Mouse (Mus musculus) hindbrain, embryonic 14.5 days (tissue): ENCODE results near the gene Herc1. TPM values are rescaled to one million over a fixed set of nuclear protein-coding genes. Genes with fewer than 3 reads are reported as not detected.

ENCODE experiments used
- ATAC-seq: fragments of 200-750 bp; cut with Nextera tagmentation; 2 replicates; pipeline ENCODE4 v1.8.0; 2017; ENCODE audit warnings: moderate number of reproducible peaks, mild to moderate bottlenecking, moderate TSS enrichment, moderate library complexity; ENCODE audit not compliant: low FRiP score
- DNase-seq: peaks from one replicate; pipeline ENCODE4 v3.0.0-alpha.2; 2015; ENCODE audit warnings: low spot score
- H3K27ac ChIP-seq: fragments of 300-500 bp; sonication (generic); 2 replicates; pipeline ENCODE4 v1.5.1; 2014; ENCODE audit warnings: mild to moderate bottlenecking, moderate library complexity
- H3K27me3 ChIP-seq: fragments of 300-500 bp; sonication (generic); 2 replicates; pipeline ENCODE4 v1.6.1; 2014; ENCODE audit warnings: mild to moderate bottlenecking, low read length, mixed read lengths; ENCODE audit not compliant: control insufficient read depth, insufficient read depth
- H3K36me3 ChIP-seq: fragments of 300-500 bp; sonication (generic); replicated peaks from 2 replicates; pipeline ENCODE4 v1.6.1; 2014; ENCODE audit not compliant: control insufficient read depth, insufficient read depth
- H3K4me1 ChIP-seq: fragments of 300-500 bp; sonication (generic); replicated peaks from 2 replicates; pipeline ENCODE4 v1.6.1; 2014; ENCODE audit warnings: antibody characterized with exemption, low read length, mixed read lengths; ENCODE audit not compliant: control insufficient read depth, insufficient read depth
- H3K4me2 ChIP-seq: fragments of 300-500 bp; sonication (generic); replicated peaks from 2 replicates; pipeline ENCODE4 v1.6.1; 2014; ENCODE audit warnings: mild to moderate bottlenecking, moderate library complexity
- H3K4me3 ChIP-seq: fragments of 300-500 bp; sonication (generic); replicated peaks from 2 replicates; pipeline ENCODE4 v1.5.1; 2014; ENCODE audit warnings: mild to moderate bottlenecking, low read length
- H3K9ac ChIP-seq: fragments of 300-500 bp; sonication (generic); 2 replicates; pipeline ENCODE4 v1.6.1; 2014
- H3K9me3 ChIP-seq: fragments of 300-500 bp; sonication (generic); 2 replicates; pipeline ENCODE4 v1.6.1; 2016; ENCODE audit warnings: low read length; ENCODE audit not compliant: control insufficient read depth
- WGBS: fragments of 180-500 bp; shearing (Covaris S2); extraction: QIAGEN DNeasy Blood & Tissue Kit; methylation state at CpG from one replicate; pipeline ENCODE4 v1.1.7; 2014; 5-methylcytosine and 5-hydroxymethylcytosine counted together
- polyA plus RNA-seq: library from polyadenylated mRNA; unstranded; fragments of >200 nt; fragmentation: Nextera tagmentation; extraction: Ambion mirVana; gene quantifications from 2 replicates; pipeline ENCODE4 v1.2.1, GENCODE M21; 2014

The Herc1 gene
- polyA plus RNA-seq, result 53.2 and 54.7 TPM in 2 replicates

- WGBS, result under 1% methylated on average over 80 of the region's 85 CpGs
- DNase-seq (peak; percentile 97), ATAC-seq (peak; percentile 90)
- H3K4me3 ChIP-seq, result peak within 1 kb of the TSS; percentile 96
- H3K27me3 ChIP-seq, result no peaks in the 10 kb centered on the region
- peaks cover 18% of the 10 kb centered on the region for H3K4me1 ChIP-seq
- peak within 1 kb of the TSS; percentile 98 for H3K9ac ChIP-seq
- peak within 1 kb of the TSS; percentile 80 for H3K4me2 ChIP-seq
- H3K36me3 ChIP-seq, result no peaks in the 10 kb centered on the region
- no peaks in the 10 kb centered on the region for H3K9me3 ChIP-seq
- H3K27ac ChIP-seq, result peak within 1 kb of the TSS; percentile 97
Observed at GRCm38 (mm10) chr9:66349860-66350787, at the start of gene Herc1. TSS of gene Herc1 (plus strand) at chr9:66350450.

- Histone ChIP-seq H3K4me3 (no peak overlapping the region), H3K27me3 (no peaks in the 10 kb centered on the region), H3K36me3 (no peaks in the 10 kb centered on the region), H3K4me2 (peak overlapping the region; percentile 43), H3K4me1 (peaks cover 16% of the 10 kb centered on the region), H3K27ac (peak overlapping the region; percentile 85), H3K9ac (peak overlapping the region; percentile 37; the same call in 1 of the 2 replicates), H3K9me3 (no peaks in the 10 kb centered on the region)
- no peak for ATAC-seq
- no peak for DNase-seq
- WGBS, result 83% methylated on average over 3 of the region's 3 CpGs
Observed at GRCm38 (mm10) chr9:66304320-66305090, 45.7 kb upstream of the Herc1 start.

- Histone ChIP-seq H3K27ac (peak overlapping the region; percentile 85), H3K4me3 (peak overlapping the region; percentile 11; the same call in 1 of the 2 replicates), H3K4me2 (peak overlapping the region; percentile 43), H3K27me3 (no peaks in the 10 kb centered on the region), H3K4me1 (peaks cover 16% of the 10 kb centered on the region), H3K9me3 (no peaks in the 10 kb centered on the region), H3K9ac (peak overlapping the region; percentile 37), H3K36me3 (no peaks in the 10 kb centered on the region)
- 41% methylated on average over 25 of the region's 25 CpGs for WGBS
- ATAC-seq (no peak), DNase-seq (peak; percentile 43)
Observed at GRCm38 (mm10) chr9:66305121-66306112, 44.8 kb upstream of the Herc1 start.

- Histone ChIP-seq H3K27ac (no peak overlapping the region), H3K27me3 (no peaks in the 10 kb centered on the region), H3K9me3 (no peaks in the 10 kb centered on the region), H3K4me3 (no peak overlapping the region), H3K4me1 (peaks cover 16% of the 10 kb centered on the region), H3K9ac (no peak overlapping the region), H3K4me2 (no peak overlapping the region), H3K36me3 (no peaks in the 10 kb centered on the region)
- 79% methylated on average over 3 of the region's 3 CpGs for WGBS
- no peak for ATAC-seq
- DNase-seq, result no peak
Observed at GRCm38 (mm10) chr9:66306414-66306813, 43.8 kb upstream of the Herc1 start.

GRCm38 (mm10) chr9:66307341-66307740 lies 42.9 kb upstream of the Herc1 start:
- no peak overlapping the region for H3K27ac ChIP-seq
- H3K27me3 ChIP-seq, result no peaks in the 10 kb centered on the region
- WGBS, result 54% methylated on average over 2 of the region's 2 CpGs
- no peak overlapping the region for H3K4me2 ChIP-seq
- no peaks in the 10 kb centered on the region for H3K9me3 ChIP-seq
- no peak for ATAC-seq
- no peaks in the 10 kb centered on the region for H3K36me3 ChIP-seq
- H3K9ac ChIP-seq, result no peak overlapping the region
- no peak overlapping the region for H3K4me3 ChIP-seq
- peak; percentile 26 for DNase-seq
- peaks cover 16% of the 10 kb centered on the region for H3K4me1 ChIP-seq

GRCm38 (mm10) chr9:66308741-66309140 lies 41.5 kb upstream of the Herc1 start:
- Histone ChIP-seq H3K4me2 (no peak overlapping the region), H3K9ac (no peak overlapping the region), H3K9me3 (no peaks in the 10 kb centered on the region), H3K4me3 (no peak overlapping the region), H3K4me1 (peaks cover 16% of the 10 kb centered on the region), H3K27ac (no peak overlapping the region), H3K27me3 (no peaks in the 10 kb centered on the region), H3K36me3 (no peaks in the 10 kb centered on the region)
- 83% methylated on average over 4 of the region's 4 CpGs for WGBS
- DNase-seq (no peak), ATAC-seq (no peak)

GRCm38 (mm10) chr9:66311458-66311857 lies 38.8 kb upstream of the Herc1 start:
- Histone ChIP-seq H3K4me3 (no peak overlapping the region), H3K27me3 (no peaks in the 10 kb centered on the region), H3K9me3 (no peaks in the 10 kb centered on the region), H3K27ac (no peak overlapping the region), H3K36me3 (no peaks in the 10 kb centered on the region), H3K4me2 (no peak overlapping the region), H3K9ac (no peak overlapping the region), H3K4me1 (no peaks in the 10 kb centered on the region)
- 46% methylated on average over 3 of the region's 3 CpGs for WGBS
- DNase-seq (no peak), ATAC-seq (no peak)

- Histone ChIP-seq H3K36me3 (no peaks in the 10 kb centered on the region), H3K9me3 (no peaks in the 10 kb centered on the region), H3K4me2 (no peak overlapping the region), H3K27me3 (no peaks in the 10 kb centered on the region), H3K9ac (no peak overlapping the region), H3K27ac (no peak overlapping the region), H3K4me1 (no peaks in the 10 kb centered on the region), H3K4me3 (no peak overlapping the region)
- WGBS, result 87% methylated on average over 2 of the region's 2 CpGs
- no peak for DNase-seq
- ATAC-seq, result no peak
Observed at GRCm38 (mm10) chr9:66316603-66317002, 33.6 kb upstream of the Herc1 start.
